Mouse (Mus musculus): ENCODE measurements around the gene Pbx4. TPM values are rescaled to one million over a fixed set of nuclear protein-coding genes. Genes with fewer than 3 reads are reported as not detected.

Pbx4 gene
- polyA plus RNA-seq, 1 experiment = 0.24 TPM

- Histone ChIP-seq H3K27me3 (ENCODE audit: control insufficient read depth) (no peaks in the 10 kb centered on the region), H3K36me3 (ENCODE audit: control insufficient read depth) (peaks cover 99% of the 10 kb centered on the region), H3K9me3 (ENCODE audit: control insufficient read depth, low read length) (no peaks in the 10 kb centered on the region), H3K4me1 (ENCODE audit: control insufficient read depth) (peaks cover 7% of the 10 kb centered on the region), H3K4me3 (replicated peaks) (no peak overlapping the region)
- TF ChIP-seq TAL1 (IDR thresholded peaks at IDR 0.05; ENCODE audit: low read length) = no peak
- TF ChIP-seq GATA1 (IDR thresholded peaks at IDR 0.05; ENCODE audit: low read length) = no peak
These were observed 79.6 kb downstream of the Pbx4 start for GRCm38 (mm10) chr8:69911917-69912316.

GRCm38 (mm10) chr8:69912478-69913074 lies 80.3 kb downstream of the Pbx4 start:
- H3K9me3 ChIP-seq (ENCODE audit: control insufficient read depth, low read length) = no peaks in the 10 kb centered on the region
- H3K36me3 ChIP-seq (ENCODE audit: control insufficient read depth) = peaks cover 100% of the 10 kb centered on the region
- H3K27me3 ChIP-seq (ENCODE audit: control insufficient read depth) = no peaks in the 10 kb centered on the region
- TF ChIP-seq GATA1 (IDR thresholded peaks at IDR 0.05; ENCODE audit: low read length) (no peak), TAL1 (IDR thresholded peaks at IDR 0.05; ENCODE audit: low read length) (no peak)
- H3K4me3 ChIP-seq (replicated peaks) = no peak overlapping the region
- peaks cover 7% of the 10 kb centered on the region for H3K4me1 ChIP-seq (ENCODE audit: control insufficient read depth)

- no peaks in the 10 kb centered on the region for H3K27me3 ChIP-seq (ENCODE audit: control insufficient read depth)
- peaks cover 14% of the 10 kb centered on the region for H3K4me1 ChIP-seq (ENCODE audit: control insufficient read depth)
- no peak overlapping the region for H3K4me3 ChIP-seq (replicated peaks)
- TF ChIP-seq GATA1 (IDR thresholded peaks at IDR 0.05; ENCODE audit: low read length) (no peak), TAL1 (IDR thresholded peaks at IDR 0.05; ENCODE audit: low read length) (no peak)
- H3K9me3 ChIP-seq (ENCODE audit: control insufficient read depth, low read length) = no peaks in the 10 kb centered on the region
- peaks cover 94% of the 10 kb centered on the region for H3K36me3 ChIP-seq (ENCODE audit: control insufficient read depth)
These were observed 82.2 kb downstream of the Pbx4 start for GRCm38 (mm10) chr8:69914526-69914925.

- Histone ChIP-seq H3K36me3 (ENCODE audit: control insufficient read depth) (peaks cover 87% of the 10 kb centered on the region), H3K27me3 (ENCODE audit: control insufficient read depth) (no peaks in the 10 kb centered on the region), H3K4me3 (replicated peaks) (no peak overlapping the region), H3K9me3 (ENCODE audit: control insufficient read depth, low read length) (no peaks in the 10 kb centered on the region), H3K4me1 (ENCODE audit: control insufficient read depth) (peaks cover 24% of the 10 kb centered on the region)
- no peak for TF ChIP-seq TAL1 (IDR thresholded peaks at IDR 0.05; ENCODE audit: low read length)
- no peak for TF ChIP-seq GATA1 (IDR thresholded peaks at IDR 0.05; ENCODE audit: low read length)
These were observed 83.5 kb downstream of the Pbx4 start for GRCm38 (mm10) chr8:69915748-69916147.

- H3K4me1 ChIP-seq (ENCODE audit: control insufficient read depth) = peaks cover 36% of the 10 kb centered on the region
- H3K36me3 ChIP-seq (ENCODE audit: control insufficient read depth) = peaks cover 85% of the 10 kb centered on the region
- H3K27me3 ChIP-seq (ENCODE audit: control insufficient read depth) = no peaks in the 10 kb centered on the region
- H3K4me3 ChIP-seq (replicated peaks) = no peak overlapping the region
- H3K9me3 ChIP-seq (ENCODE audit: control insufficient read depth, low read length) = no peaks in the 10 kb centered on the region
- no peak for TF ChIP-seq GATA1 (IDR thresholded peaks at IDR 0.05; ENCODE audit: low read length)
- TF ChIP-seq TAL1 (IDR thresholded peaks at IDR 0.05; ENCODE audit: low read length) = no peak
These were observed 86.2 kb downstream of the Pbx4 start for GRCm38 (mm10) chr8:69918506-69918905.

- Histone ChIP-seq H3K9me3 (ENCODE audit: control insufficient read depth, low read length) (no peaks in the 10 kb centered on the region), H3K4me3 (replicated peaks) (no peak overlapping the region), H3K36me3 (ENCODE audit: control insufficient read depth) (peaks cover 85% of the 10 kb centered on the region), H3K27me3 (ENCODE audit: control insufficient read depth) (no peaks in the 10 kb centered on the region), H3K4me1 (ENCODE audit: control insufficient read depth) (peaks cover 36% of the 10 kb centered on the region)
- no peak for TF ChIP-seq TAL1 (IDR thresholded peaks at IDR 0.05; ENCODE audit: low read length)
- TF ChIP-seq GATA1 (IDR thresholded peaks at IDR 0.05; ENCODE audit: low read length) = no peak
These were observed 86.7 kb downstream of the Pbx4 start for GRCm38 (mm10) chr8:69919010-69919409.

- Histone ChIP-seq H3K4me3 (replicated peaks) (peak overlapping the region; percentile 5), H3K4me1 (ENCODE audit: control insufficient read depth) (peaks cover 36% of the 10 kb centered on the region), H3K9me3 (ENCODE audit: control insufficient read depth, low read length) (no peaks in the 10 kb centered on the region), H3K27me3 (ENCODE audit: control insufficient read depth) (no peaks in the 10 kb centered on the region), H3K36me3 (ENCODE audit: control insufficient read depth) (peaks cover 79% of the 10 kb centered on the region)
- no peak for TF ChIP-seq TAL1 (IDR thresholded peaks at IDR 0.05; ENCODE audit: low read length)
- no peak for TF ChIP-seq GATA1 (IDR thresholded peaks at IDR 0.05; ENCODE audit: low read length)
These were observed 87.8 kb downstream of the Pbx4 start for GRCm38 (mm10) chr8:69919876-69920662.

GRCm38 (mm10) chr8:69921141-69921540 lies 88.8 kb downstream of the Pbx4 start:
- no peak overlapping the region for H3K4me3 ChIP-seq (replicated peaks)
- H3K36me3 ChIP-seq (ENCODE audit: control insufficient read depth) = peaks cover 79% of the 10 kb centered on the region
- no peaks in the 10 kb centered on the region for H3K27me3 ChIP-seq (ENCODE audit: control insufficient read depth)
- TF ChIP-seq GATA1 (IDR thresholded peaks at IDR 0.05; ENCODE audit: low read length) (no peak), TAL1 (IDR thresholded peaks at IDR 0.05; ENCODE audit: low read length) (no peak)
- H3K4me1 ChIP-seq (ENCODE audit: control insufficient read depth) = peaks cover 36% of the 10 kb centered on the region
- H3K9me3 ChIP-seq (ENCODE audit: control insufficient read depth, low read length) = no peaks in the 10 kb centered on the region

Other genes with a start within 250 kb of the Pbx4 start
- 0.11 and 0.16 TPM in 2 replicates for gene Zfp868, start 206.9 kb upstream of the Pbx4 start, polyA plus RNA-seq (2012)
- not detected in 2 replicates for gene Zfp964, start 178.0 kb upstream of the Pbx4 start, polyA plus RNA-seq (2012)
- 0.08 and 0.14 TPM in 2 replicates for gene Zfp869, start 121.8 kb upstream of the Pbx4 start, polyA plus RNA-seq (2012)
- gene Zfp963, start 82.5 kb upstream of the Pbx4 start, polyA plus RNA-seq (2012) = 0.10 TPM in 1 of 2 replicates, not detected in the other
- gene Gm20422, start 57.6 kb upstream of the Pbx4 start, polyA plus RNA-seq (2012) = not detected in 2 replicates
- 2.2 and 2.3 TPM in 2 replicates for gene Atp13a1, start 41.3 kb upstream of the Pbx4 start, polyA plus RNA-seq (2012)
- 0.07 and 0.09 TPM in 2 replicates for gene Zfp866, start 41.3 kb upstream of the Pbx4 start, polyA plus RNA-seq (2012)
- gene Gmip, start 23.8 kb upstream of the Pbx4 start, polyA plus RNA-seq (2012) = 0.22 and 0.32 TPM in 2 replicates
- 0.01 TPM in 1 of 2 replicates, not detected in the other for gene Lpar2, start 10.1 kb upstream of the Pbx4 start, polyA plus RNA-seq (2012)
- gene Cilp2, start 55.2 kb downstream of the Pbx4 start, polyA plus RNA-seq (2012) = not detected in 2 replicates
- gene Tssk6, start 69.7 kb downstream of the Pbx4 start, polyA plus RNA-seq (2012) = 0.10 and 0.18 TPM in 2 replicates
- gene Ndufa13, start 70.1 kb downstream of the Pbx4 start, polyA plus RNA-seq (2012) = 18.1 and 19.7 TPM in 2 replicates
- gene Yjefn3, start 70.2 kb downstream of the Pbx4 start, polyA plus RNA-seq (2012) = 0.17 and 0.58 TPM in 2 replicates
- 5.9 and 8.1 TPM in 2 replicates for gene Gatad2a, start 163.9 kb downstream of the Pbx4 start, polyA plus RNA-seq (2012)
- gene Mau2, start 210.2 kb downstream of the Pbx4 start, polyA plus RNA-seq (2012) = 1.5 TPM in 2 replicates
- 4.0 TPM in 2 replicates for gene Sugp1, start 210.3 kb downstream of the Pbx4 start, polyA plus RNA-seq (2012)
- gene Tm6sf2, start 240.4 kb downstream of the Pbx4 start, polyA plus RNA-seq (2012) = 0.03 TPM in 1 of 2 replicates, not detected in the other